In genomic region chr2:32236760-32237487, GRCm38 (mm10) we compare ENCODE assay signal across 8 mouse cellular contexts. TPM values are rescaled to one million over a fixed set of nuclear protein-coding genes. Genes with fewer than 3 reads are reported as not detected.
DNase-seq lines count a peak whose midpoint lies in the region; ATAC-seq lines count a peak whose summit lies in the region.

No protein-coding gene starts in this region.

- H3K9ac ChIP-seq in hindbrain, embryonic 11.5 days (ENCODE audit: low read depth, low read length): peak overlapping the region; percentile 73

- no peaks in the 10 kb centered on the region for H3K4me1 ChIP-seq in hindbrain, embryonic 11.5 days (replicated peaks; ENCODE audit: control insufficient read depth, insufficient read depth, low read length)

- WGBS in hindbrain, embryonic 11.5 days: under 1% methylated on average over 20 of the region's 20 CpGs

- H3K4me3 ChIP-seq in hindbrain, embryonic 11.5 days (ENCODE audit: low read depth, low read length): peak overlapping the region; percentile 68

- ATAC-seq in hindbrain, embryonic 11.5 days (ENCODE audit: low FRiP score): peak; percentile 39; the same call in 1 of the 2 replicates
- ATAC-seq in megakaryocyte progenitor cell, adult 5-6 weeks (replicated peaks; ENCODE audit: poor library complexity): peak; percentile 56

- DNase-seq in left cerebral cortex, adult 18-20 months (ENCODE audit: low spot score in 2 of 2): peak; percentile 23 to 39
- no peak for DNase-seq in left cerebral cortex, adult 8-10 months (ENCODE audit: low spot score in 2 of 2)
- DNase-seq in c-Kit-positive CD71-negative TER-119-negative erythroid progenitor cells, embryonic 14.5 days (ENCODE audit: low read depth): peak; percentile 61
- DNase-seq in fibroblast of lung, adult 2 months (ENCODE audit: low read depth): peak; percentile 60
- DNase-seq in hindbrain, embryonic 11.5 days (ENCODE audit: low spot score): peak; percentile 77
- peak; percentile 33 to 52 for DNase-seq in layer of hippocampus, postnatal 10 days (ENCODE audit: low spot score in 2 of 2)
- DNase-seq in spleen, postnatal 10 days (ENCODE audit: low spot score in 2 of 2): peak; percentile 43 to 53

- H3K4me2 ChIP-seq in hindbrain, embryonic 11.5 days (replicated peaks; ENCODE audit: low read depth, low read length): peak overlapping the region; percentile 86

- peaks cover 3% of the 10 kb centered on the region for H3K36me3 ChIP-seq in hindbrain, embryonic 11.5 days (ENCODE audit: control insufficient read depth, insufficient read depth, low read length)

- no peaks in the 10 kb centered on the region for H3K9me3 ChIP-seq in hindbrain, embryonic 11.5 days (ENCODE audit: control insufficient read depth, low read length)

- H3K27me3 ChIP-seq in hindbrain, embryonic 11.5 days (ENCODE audit: control insufficient read depth, insufficient read depth, low read length): no peaks in the 10 kb centered on the region

- H3K27ac ChIP-seq in hindbrain, embryonic 11.5 days (ENCODE audit: low read depth, low read length): peak overlapping the region; percentile 47

RNA-seq across cellular contexts. Expression of gene Pomt1, which starts 0.5 kb away (rescaled TPM):
- 10 to 100 TPM; 19.3 to 23.5 TPM for total RNA-seq in left cerebral cortex, adult 18-20 months (2021)
- total RNA-seq in left cerebral cortex, adult 8-10 months (2022): 10 to 100 TPM; 18.8 to 22.0 (median 19.8) TPM
- 23.8 and 26.8 TPM in 2 replicates for polyA plus RNA-seq in hindbrain, embryonic 11.5 days (2014; fragmentation: Nextera tagmentation; extraction: Ambion mirVana)
- total RNA-seq in layer of hippocampus, postnatal 10 days (2021): 10 to 100 TPM; 28.2 to 28.5 TPM
- total RNA-seq in megakaryocyte progenitor cell, adult 5-6 weeks (2015): 18.5 and 18.8 TPM in 2 replicates
- 32.2 and 32.6 TPM in 2 replicates for total RNA-seq in megakaryocyte progenitor cell, adult 5-6 weeks (2017)

RNA-seq across cellular contexts. Expression of gene Uck1, which starts 23.0 kb away (rescaled TPM):
- total RNA-seq in left cerebral cortex, adult 18-20 months (2021): 10 to 100 TPM; 49.6 to 53.6 TPM
- 10 to 100 TPM; 42.9 to 51.6 (median 49.4) TPM for total RNA-seq in left cerebral cortex, adult 8-10 months (2022)
- polyA plus RNA-seq in hindbrain, embryonic 11.5 days (2014; fragmentation: Nextera tagmentation; extraction: Ambion mirVana): 56.0 and 64.1 TPM in 2 replicates
- total RNA-seq in layer of hippocampus, postnatal 10 days (2021): 10 to 100 TPM; 64.8 to 64.9 TPM
- total RNA-seq in megakaryocyte progenitor cell, adult 5-6 weeks (2015): 30.3 and 37.0 TPM in 2 replicates
- total RNA-seq in megakaryocyte progenitor cell, adult 5-6 weeks (2017): 25.2 and 26.9 TPM in 2 replicates

RNA-seq across cellular contexts. Expression of gene Golga2, which starts 50.3 kb away (rescaled TPM):
- total RNA-seq in left cerebral cortex, adult 18-20 months (2021): 10 to 100 TPM; 84.2 to 88.5 TPM
- 10 to 100 TPM; 87.7 to 91.0 (median 89.3) TPM for total RNA-seq in left cerebral cortex, adult 8-10 months (2022)
- polyA plus RNA-seq in hindbrain, embryonic 11.5 days (2014; fragmentation: Nextera tagmentation; extraction: Ambion mirVana): 14.6 and 17.7 TPM in 2 replicates
- 10 to 100 TPM; 75.1 to 78.9 TPM for total RNA-seq in layer of hippocampus, postnatal 10 days (2021)
- total RNA-seq in megakaryocyte progenitor cell, adult 5-6 weeks (2015): 14.2 and 17.3 TPM in 2 replicates
- total RNA-seq in megakaryocyte progenitor cell, adult 5-6 weeks (2017): 50.4 and 50.7 TPM in 2 replicates

RNA-seq across cellular contexts. Expression of gene Swi5, which starts 51.0 kb away (rescaled TPM):
- 100 to 1,000 TPM; 205 to 210 TPM for total RNA-seq in left cerebral cortex, adult 18-20 months (2021)
- 100 to 1,000 TPM; 204 to 222 (median 213) TPM for total RNA-seq in left cerebral cortex, adult 8-10 months (2022)
- 185 and 378 TPM in 2 replicates for polyA plus RNA-seq in hindbrain, embryonic 11.5 days (2014; fragmentation: Nextera tagmentation; extraction: Ambion mirVana)
- 100 to 1,000 TPM; 237 to 239 TPM for total RNA-seq in layer of hippocampus, postnatal 10 days (2021)
- 198 and 268 TPM in 2 replicates for total RNA-seq in megakaryocyte progenitor cell, adult 5-6 weeks (2015)
- total RNA-seq in megakaryocyte progenitor cell, adult 5-6 weeks (2017): 359 and 386 TPM in 2 replicates

Comparison
In these comparisons a context has a peak if more than half of its experiments do, and no peak if none do; other contexts are left out.
1. DNase-seq: peak in left cerebral cortex, adult 18-20 months (2 of 2), c-Kit-positive CD71-negative TER-119-negative erythroid progenitor cells, embryonic 14.5 days (single experiment), fibroblast of lung, adult 2 months (single experiment), hindbrain, embryonic 11.5 days (single experiment), layer of hippocampus, postnatal 10 days (2 of 2) and spleen, postnatal 10 days (2 of 2); none in left cerebral cortex, adult 8-10 months (0 of 2).